Mouse (Mus musculus): ENCODE measurements around the gene Ubxn11.

The Ubxn11 gene

GRCm38 (mm10) chr4:134153656-134154055 is 51.3 kb downstream of the Ubxn11 start:
- DNase-seq, result no peak

- DNase-seq, result no peak
These were observed 52.0 kb downstream of the Ubxn11 start for GRCm38 (mm10) chr4:134154354-134154753.

- DNase-seq, result no peak
These were observed 53.2 kb downstream of the Ubxn11 start for GRCm38 (mm10) chr4:134155531-134155930.

GRCm38 (mm10) chr4:134155961-134156465 is 53.6 kb downstream of the Ubxn11 start:
- no peak for DNase-seq

GRCm38 (mm10) chr4:134156744-134157143 is 54.4 kb downstream of the Ubxn11 start:
- no peak for DNase-seq

GRCm38 (mm10) chr4:134157558-134157957 is 55.2 kb downstream of the Ubxn11 start:
- no peak for DNase-seq

- DNase-seq, result no peak
These were observed 56.4 kb downstream of the Ubxn11 start for GRCm38 (mm10) chr4:134158774-134159173.

- peak; percentile 45 to 49 for DNase-seq
These were observed 57.7 kb downstream of the Ubxn11 start for GRCm38 (mm10) chr4:134160071-134160470.

GRCm38 (mm10) chr4:134164591-134164990 is 62.2 kb downstream of the Ubxn11 start:
- no peak for DNase-seq

GRCm38 (mm10) chr4:134165024-134165423 is 62.7 kb downstream of the Ubxn11 start:
- DNase-seq, result no peak

- DNase-seq, result peak; percentile 41 to 60
These were observed 63.4 kb downstream of the Ubxn11 start for GRCm38 (mm10) chr4:134165548-134166465.

- no peak for DNase-seq
These were observed 64.5 kb downstream of the Ubxn11 start for GRCm38 (mm10) chr4:134166906-134167305.

- DNase-seq, result no peak
These were observed 70.0 kb downstream of the Ubxn11 start for GRCm38 (mm10) chr4:134172391-134172790.

All from thymus, postnatal 36 days (tissue).